Mouse (Mus musculus) megakaryocyte, embryonic 14.5 days (primary cell): ENCODE results near the gene Fnip2.

Source experiments
- FLI1 ChIP-seq: IDR thresholded peaks from 2 replicates; pipeline ENCODE4 v1.6.1; 2012; ENCODE audit warnings: low read length, inconsistent platforms, mixed read lengths
- GATA1 ChIP-seq: IDR thresholded peaks from 3 replicates; pipeline ENCODE4 v1.6.1; 2012; ENCODE audit warnings: mixed read lengths, low read length, inconsistent platforms, borderline replicate concordance

GRCm38 (mm10) chr3:79409927-79410628 is 157.5 kb downstream of the Fnip2 start:
- TF ChIP-seq GATA1, result no peak
- TF ChIP-seq FLI1, result no peak
